Mouse (Mus musculus): ENCODE measurements at regions not wholly inside any gene's neighbourhood (a gene's known extent, or its start where the extent isn't known, plus 50 kb on each side); places are given as distances from the start of the nearest gene placed in this dataset.

- TF ChIP-seq MAFK (IDR thresholded peaks at IDR 0.05; ENCODE audit: borderline replicate concordance, low read depth, low read length) (no peak), POLR2A (IDR thresholded peaks at IDR 0.05; ENCODE audit: control insufficient read depth in 1 of 2, insufficient read depth in 1 of 2, low read depth in 1 of 2, low read length in 2 of 2, poor library complexity in 1 of 2) (no peak), E2F4 (IDR thresholded peaks at IDR 0.05; ENCODE audit: borderline replicate concordance, low read depth, low read length) (no peak), CTCF (IDR thresholded peaks at IDR 0.05 in 2 of 3, conservative IDR thresholded peaks at IDR 0.05 in 1 of 3; ENCODE audit: control insufficient read depth in 1 of 3, insufficient read depth in 1 of 3, low read depth in 2 of 3, low read length in 3 of 3, poor library complexity in 1 of 3, severe bottlenecking in 1 of 3) (no peak), RCOR1 (IDR thresholded peaks at IDR 0.05; ENCODE audit: low read depth, low read length) (no peak), GABPA (IDR thresholded peaks at IDR 0.05; ENCODE audit: low read depth, low read length) (no peak), CHD1 (IDR thresholded peaks at IDR 0.05; ENCODE audit: low read depth, low read length) (no peak), POLR2AphosphoS2 (IDR thresholded peaks at IDR 0.05; ENCODE audit: low read length) (no peak), NELFE (IDR thresholded peaks at IDR 0.05; ENCODE audit: low read depth, low read length) (no peak), KAT2A (conservative IDR thresholded peaks at IDR 0.05; ENCODE audit: low read depth, low read length) (no peak), USF2 (IDR thresholded peaks at IDR 0.05; ENCODE audit: borderline replicate concordance in 1 of 2, insufficient read depth in 1 of 2, low read depth in 1 of 2, low read length in 2 of 2) (no peak), EP300 (IDR thresholded peaks at IDR 0.05; ENCODE audit: low read depth in 1 of 2, low read length in 2 of 2) (no peak), SMC3 (IDR thresholded peaks at IDR 0.05; ENCODE audit: low read depth, low read length) (no peak), ZKSCAN1 (IDR thresholded peaks at IDR 0.05; ENCODE audit: low read depth, low read length) (no peak)
Observed at GRCm38 (mm10) chr9:120679822-120680426, 108.7 kb downstream of the Rpl14 start.
